Mouse (Mus musculus): ENCODE measurements at regions not wholly inside any gene's neighbourhood (a gene's known extent, or its start where the extent isn't known, plus 50 kb on each side); places are given as distances from the start of the nearest gene placed in this dataset.

GRCm38 (mm10) chr4:64269117-64269516 lies 222.3 kb upstream of the Tnc start:
- H3K4me2 ChIP-seq (ENCODE audit: low read length), result no peak overlapping the region
- no peak overlapping the region for H3K9ac ChIP-seq (ENCODE audit: low read depth, low read length)
- ATAC-seq, result no peak
- H3K36me3 ChIP-seq (ENCODE audit: control insufficient read depth, insufficient read depth, low read length), result no peaks in the 10 kb centered on the region
- no peak overlapping the region for H3K4me3 ChIP-seq (ENCODE audit: low read length)
- no peaks in the 10 kb centered on the region for H3K27me3 ChIP-seq (replicated peaks; ENCODE audit: control insufficient read depth, insufficient read depth, low read length)
- no peak overlapping the region for H3K27ac ChIP-seq (ENCODE audit: low read depth, low read length)
- no peaks in the 10 kb centered on the region for H3K9me3 ChIP-seq (ENCODE audit: control insufficient read depth, low read length)
- no peaks in the 10 kb centered on the region for H3K4me1 ChIP-seq (ENCODE audit: control insufficient read depth, insufficient read depth, low read depth, low read length)
- 87% methylated on average over 2 of the region's 2 CpGs for WGBS

DNA sequence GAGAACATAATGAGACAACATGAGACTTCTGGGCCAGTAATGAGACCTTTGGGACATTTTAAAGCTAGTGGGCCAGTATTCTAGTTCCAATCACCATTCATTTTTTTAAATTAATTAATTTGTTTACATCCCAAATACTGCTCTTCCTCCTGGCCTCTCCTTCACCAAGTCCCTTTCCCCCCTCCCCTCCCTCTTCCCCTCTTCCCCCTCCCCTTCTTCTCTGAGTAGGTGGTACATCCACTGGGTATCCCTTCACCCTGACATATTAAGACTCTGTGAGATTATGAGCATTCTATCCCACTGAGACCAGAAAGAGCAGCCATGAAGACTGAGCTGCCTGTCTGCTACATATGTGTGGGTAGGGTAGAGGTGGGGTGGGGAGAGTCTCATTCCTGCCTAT lies 213.7 kb upstream of the Tnc start:
- H3K9me3 ChIP-seq (ENCODE audit: control insufficient read depth, low read length), result no peaks in the 10 kb centered on the region
- no peak overlapping the region for H3K27ac ChIP-seq (ENCODE audit: low read depth, low read length)
- no peak overlapping the region for H3K4me3 ChIP-seq (ENCODE audit: low read length)
- no peaks in the 10 kb centered on the region for H3K4me1 ChIP-seq (ENCODE audit: control insufficient read depth, insufficient read depth, low read depth, low read length)
- ATAC-seq, result no peak
- no peak overlapping the region for H3K4me2 ChIP-seq (ENCODE audit: low read length)
- no peak overlapping the region for H3K9ac ChIP-seq (ENCODE audit: low read depth, low read length)
- no peaks in the 10 kb centered on the region for H3K27me3 ChIP-seq (replicated peaks; ENCODE audit: control insufficient read depth, insufficient read depth, low read length)
- H3K36me3 ChIP-seq (ENCODE audit: control insufficient read depth, insufficient read depth, low read length), result no peaks in the 10 kb centered on the region

DNA sequence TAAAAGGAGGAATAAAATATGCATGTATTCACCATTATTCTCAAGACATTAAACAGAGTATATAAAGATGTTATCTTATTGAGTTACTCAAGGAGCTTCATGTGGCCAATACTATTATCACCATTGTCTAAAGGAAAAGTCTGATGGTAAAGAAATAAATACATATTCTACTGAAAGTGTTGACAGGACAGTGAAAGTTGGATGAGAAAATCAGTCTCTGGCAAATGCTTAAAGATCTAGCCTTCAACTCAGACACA lies 213.3 kb upstream of the Tnc start:
- Histone ChIP-seq H3K27me3 (replicated peaks; ENCODE audit: control insufficient read depth, insufficient read depth, low read length) (no peaks in the 10 kb centered on the region), H3K36me3 (ENCODE audit: control insufficient read depth, insufficient read depth, low read length) (no peaks in the 10 kb centered on the region), H3K27ac (ENCODE audit: low read depth, low read length) (no peak overlapping the region), H3K4me3 (ENCODE audit: low read length) (no peak overlapping the region), H3K9me3 (ENCODE audit: control insufficient read depth, low read length) (no peaks in the 10 kb centered on the region), H3K4me1 (ENCODE audit: control insufficient read depth, insufficient read depth, low read depth, low read length) (no peaks in the 10 kb centered on the region), H3K9ac (ENCODE audit: low read depth, low read length) (no peak overlapping the region), H3K4me2 (ENCODE audit: low read length) (no peak overlapping the region)
- no peak for ATAC-seq

- Histone ChIP-seq H3K9me3 (ENCODE audit: control insufficient read depth, low read length) (no peaks in the 10 kb centered on the region), H3K4me3 (ENCODE audit: low read length) (no peak overlapping the region), H3K9ac (ENCODE audit: low read depth, low read length) (no peak overlapping the region), H3K4me2 (ENCODE audit: low read length) (no peak overlapping the region), H3K27me3 (replicated peaks; ENCODE audit: control insufficient read depth, insufficient read depth, low read length) (no peaks in the 10 kb centered on the region), H3K36me3 (ENCODE audit: control insufficient read depth, insufficient read depth, low read length) (no peaks in the 10 kb centered on the region), H3K4me1 (ENCODE audit: control insufficient read depth, insufficient read depth, low read depth, low read length) (no peaks in the 10 kb centered on the region), H3K27ac (ENCODE audit: low read depth, low read length) (no peak overlapping the region)
- ATAC-seq, result peak; percentile 61
- 59% methylated on average over 6 of the region's 6 CpGs for WGBS
These were observed 212.8 kb upstream of the Tnc start for GRCm38 (mm10) chr4:64259348-64260187.

DNA sequence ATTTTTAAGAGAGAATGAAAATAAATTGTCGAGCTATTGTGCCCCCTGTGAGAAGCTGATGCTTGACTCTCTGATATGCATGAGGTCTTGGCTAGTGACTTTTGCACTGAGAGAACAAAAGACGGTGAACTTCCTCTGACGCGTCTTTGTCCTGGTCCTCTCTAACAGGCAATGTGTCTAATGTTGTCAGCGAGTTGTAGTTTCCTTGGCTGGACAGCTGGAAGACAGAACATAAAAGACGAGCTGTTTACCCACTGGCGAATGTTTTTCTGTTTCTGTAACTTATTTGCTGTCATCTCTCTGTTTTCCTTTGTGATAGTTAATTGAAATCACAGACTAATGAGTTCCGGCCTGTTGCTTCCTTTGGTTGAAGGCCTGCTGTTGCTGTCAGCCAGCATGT lies 208.4 kb upstream of the Tnc start:
- 25% methylated on average over 8 of the region's 8 CpGs for WGBS
- H3K9me3 ChIP-seq (ENCODE audit: control insufficient read depth, low read length), result no peaks in the 10 kb centered on the region
- ATAC-seq, result no peak
- H3K27me3 ChIP-seq (replicated peaks; ENCODE audit: control insufficient read depth, insufficient read depth, low read length), result no peaks in the 10 kb centered on the region
- H3K9ac ChIP-seq (ENCODE audit: low read depth, low read length), result no peak overlapping the region
- H3K36me3 ChIP-seq (ENCODE audit: control insufficient read depth, insufficient read depth, low read length), result no peaks in the 10 kb centered on the region
- no peak overlapping the region for H3K27ac ChIP-seq (ENCODE audit: low read depth, low read length)
- H3K4me2 ChIP-seq (ENCODE audit: low read length), result no peak overlapping the region
- H3K4me3 ChIP-seq (ENCODE audit: low read length), result no peak overlapping the region
- no peaks in the 10 kb centered on the region for H3K4me1 ChIP-seq (ENCODE audit: control insufficient read depth, insufficient read depth, low read depth, low read length)

GRCm38 (mm10) chr4:64250691-64251090 lies 203.9 kb upstream of the Tnc start:
- no peaks in the 10 kb centered on the region for H3K4me1 ChIP-seq (ENCODE audit: control insufficient read depth, insufficient read depth, low read depth, low read length)
- H3K27ac ChIP-seq (ENCODE audit: low read depth, low read length), result no peak overlapping the region
- no peak overlapping the region for H3K4me2 ChIP-seq (ENCODE audit: low read length)
- WGBS, result 90% methylated on average over 5 of the region's 5 CpGs
- no peak overlapping the region for H3K9ac ChIP-seq (ENCODE audit: low read depth, low read length)
- ATAC-seq, result no peak
- no peaks in the 10 kb centered on the region for H3K9me3 ChIP-seq (ENCODE audit: control insufficient read depth, low read length)
- no peaks in the 10 kb centered on the region for H3K36me3 ChIP-seq (ENCODE audit: control insufficient read depth, insufficient read depth, low read length)
- H3K27me3 ChIP-seq (replicated peaks; ENCODE audit: control insufficient read depth, insufficient read depth, low read length), result no peaks in the 10 kb centered on the region
- H3K4me3 ChIP-seq (ENCODE audit: low read length), result no peak overlapping the region

- Histone ChIP-seq H3K9ac (ENCODE audit: low read depth, low read length) (no peak overlapping the region), H3K27ac (ENCODE audit: low read depth, low read length) (no peak overlapping the region), H3K36me3 (ENCODE audit: control insufficient read depth, insufficient read depth, low read length) (no peaks in the 10 kb centered on the region), H3K4me1 (ENCODE audit: control insufficient read depth, insufficient read depth, low read depth, low read length) (no peaks in the 10 kb centered on the region), H3K4me3 (ENCODE audit: low read length) (no peak overlapping the region), H3K4me2 (ENCODE audit: low read length) (no peak overlapping the region), H3K27me3 (replicated peaks; ENCODE audit: control insufficient read depth, insufficient read depth, low read length) (no peaks in the 10 kb centered on the region), H3K9me3 (ENCODE audit: control insufficient read depth, low read length) (no peaks in the 10 kb centered on the region)
- no peak for ATAC-seq
- WGBS, result 74% methylated on average over 5 of the region's 5 CpGs
These were observed 191.5 kb upstream of the Tnc start for GRCm38 (mm10) chr4:64238196-64238740.

- Histone ChIP-seq H3K4me2 (ENCODE audit: low read length) (no peak overlapping the region), H3K27me3 (replicated peaks; ENCODE audit: control insufficient read depth, insufficient read depth, low read length) (no peaks in the 10 kb centered on the region), H3K27ac (ENCODE audit: low read depth, low read length) (no peak overlapping the region), H3K4me1 (ENCODE audit: control insufficient read depth, insufficient read depth, low read depth, low read length) (no peaks in the 10 kb centered on the region), H3K9ac (ENCODE audit: low read depth, low read length) (no peak overlapping the region), H3K9me3 (ENCODE audit: control insufficient read depth, low read length) (no peaks in the 10 kb centered on the region), H3K36me3 (ENCODE audit: control insufficient read depth, insufficient read depth, low read length) (no peaks in the 10 kb centered on the region), H3K4me3 (ENCODE audit: low read length) (no peak overlapping the region)
- 90% methylated on average over 4 of the region's 4 CpGs for WGBS
- no peak for ATAC-seq
These were observed 188.7 kb upstream of the Tnc start for GRCm38 (mm10) chr4:64235534-64235933.

DNA sequence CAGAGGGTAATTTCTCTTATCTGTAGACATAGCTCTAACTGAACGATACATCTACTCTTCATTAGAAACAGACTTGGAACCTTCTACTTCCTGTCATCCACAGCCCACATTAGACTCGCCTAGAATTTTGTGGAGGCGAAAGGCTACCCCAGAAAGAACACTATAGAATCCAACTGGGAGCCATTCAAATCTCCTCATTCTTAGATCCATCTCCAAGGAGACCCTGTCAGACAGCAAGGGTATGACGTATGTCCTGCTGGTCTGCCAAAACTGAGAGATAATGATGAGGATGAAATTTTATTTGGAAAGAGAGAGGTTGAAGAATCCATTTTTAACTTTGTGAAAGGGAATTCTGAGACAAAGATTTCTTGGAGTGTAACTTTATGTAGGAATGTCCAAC lies 185.3 kb upstream of the Tnc start:
- Histone ChIP-seq H3K27ac (ENCODE audit: low read depth, low read length) (no peak overlapping the region), H3K27me3 (replicated peaks; ENCODE audit: control insufficient read depth, insufficient read depth, low read length) (no peaks in the 10 kb centered on the region), H3K9me3 (ENCODE audit: control insufficient read depth, low read length) (no peaks in the 10 kb centered on the region), H3K4me3 (ENCODE audit: low read length) (no peak overlapping the region), H3K9ac (ENCODE audit: low read depth, low read length) (no peak overlapping the region), H3K4me2 (ENCODE audit: low read length) (no peak overlapping the region), H3K4me1 (ENCODE audit: control insufficient read depth, insufficient read depth, low read depth, low read length) (no peaks in the 10 kb centered on the region), H3K36me3 (ENCODE audit: control insufficient read depth, insufficient read depth, low read length) (no peaks in the 10 kb centered on the region)
- 35% methylated on average over 4 of the region's 4 CpGs for WGBS
- no peak for ATAC-seq

GRCm38 (mm10) chr4:64228341-64228740 lies 181.5 kb upstream of the Tnc start:
- no peak for ATAC-seq
- WGBS, result 60% methylated on average over 3 of the region's 3 CpGs
- Histone ChIP-seq H3K4me1 (ENCODE audit: control insufficient read depth, insufficient read depth, low read depth, low read length) (no peaks in the 10 kb centered on the region), H3K27ac (ENCODE audit: low read depth, low read length) (no peak overlapping the region), H3K4me3 (ENCODE audit: low read length) (no peak overlapping the region), H3K27me3 (replicated peaks; ENCODE audit: control insufficient read depth, insufficient read depth, low read length) (no peaks in the 10 kb centered on the region), H3K4me2 (ENCODE audit: low read length) (no peak overlapping the region), H3K36me3 (ENCODE audit: control insufficient read depth, insufficient read depth, low read length) (no peaks in the 10 kb centered on the region), H3K9ac (ENCODE audit: low read depth, low read length) (no peak overlapping the region), H3K9me3 (ENCODE audit: control insufficient read depth, low read length) (no peaks in the 10 kb centered on the region)

Measured in hindbrain, embryonic 16.5 days (tissue).